Mouse (Mus musculus) embryonic fibroblast, embryonic 13.5 days (primary cell): ENCODE measurements at regions not wholly inside any gene's neighbourhood (a gene's known extent, or its start where the extent isn't known, plus 50 kb on each side); places are given as distances from the start of the nearest gene placed in this dataset.

Experiments used
- H3K27ac ChIP-seq: 2 replicates; pipeline ENCODE4 v1.5.1; 2012; ENCODE audit warnings: low read length, control low read depth, inconsistent platforms; ENCODE audit not compliant: insufficient read depth
- H3K4me1 ChIP-seq: 2 replicates; pipeline ENCODE4 v1.6.1; 2011; ENCODE audit warnings: low read length; ENCODE audit not compliant: control insufficient read depth, insufficient read depth
- H3K4me3 ChIP-seq: 2 replicates; pipeline ENCODE4 v1.5.1; 2011; ENCODE audit warnings: mild to moderate bottlenecking, control low read depth, low read length; ENCODE audit not compliant: insufficient read depth
- CTCF ChIP-seq: IDR thresholded peaks from 2 replicates; pipeline ENCODE4 v1.5.1; 2011; ENCODE audit warnings: mild to moderate bottlenecking, control low read depth, low read length, moderate library complexity, borderline replicate concordance; ENCODE audit not compliant: insufficient read depth
- POLR2A ChIP-seq: IDR thresholded peaks from 2 replicates; pipeline ENCODE4 v1.6.1; 2011; ENCODE audit warnings: low read depth, mild to moderate bottlenecking, control low read depth, low read length, moderate library complexity

DNA sequence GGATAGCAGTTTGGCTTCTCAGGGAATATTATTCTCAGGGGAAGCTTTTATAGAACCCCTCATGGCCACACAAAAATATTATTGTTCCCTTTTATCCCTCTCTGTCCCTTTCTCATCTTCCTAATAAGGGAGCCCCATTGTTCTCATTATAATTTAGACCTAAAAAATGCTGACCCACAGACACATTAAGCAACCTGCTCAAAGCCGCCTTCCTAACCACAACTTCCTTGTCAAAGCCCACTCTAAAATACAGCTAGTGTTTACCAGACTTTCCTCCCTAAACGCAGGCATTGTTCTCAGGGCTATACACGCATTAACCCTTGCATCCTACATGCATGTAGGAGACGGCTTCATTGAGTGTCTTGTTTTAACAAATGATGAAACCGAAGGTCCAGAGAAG is 93.9 kb downstream of the Foxi3 start:
- H3K27ac ChIP-seq, result no peak overlapping the region

GRCm38 (mm10) chr6:71050754-71051213 is 93.5 kb downstream of the Thnsl2 start:
- no peak for TF ChIP-seq POLR2A
- no peak for TF ChIP-seq CTCF
- H3K27ac ChIP-seq, result no peak overlapping the region
- no peak overlapping the region for H3K4me3 ChIP-seq
- H3K4me1 ChIP-seq, result no peaks in the 10 kb centered on the region

More for the DNA sequence above, 93.9 kb downstream of the Foxi3 start:
- no peak overlapping the region for H3K4me3 ChIP-seq
- no peak for TF ChIP-seq POLR2A
- no peak for TF ChIP-seq CTCF
- no peaks in the 10 kb centered on the region for H3K4me1 ChIP-seq

DNA sequence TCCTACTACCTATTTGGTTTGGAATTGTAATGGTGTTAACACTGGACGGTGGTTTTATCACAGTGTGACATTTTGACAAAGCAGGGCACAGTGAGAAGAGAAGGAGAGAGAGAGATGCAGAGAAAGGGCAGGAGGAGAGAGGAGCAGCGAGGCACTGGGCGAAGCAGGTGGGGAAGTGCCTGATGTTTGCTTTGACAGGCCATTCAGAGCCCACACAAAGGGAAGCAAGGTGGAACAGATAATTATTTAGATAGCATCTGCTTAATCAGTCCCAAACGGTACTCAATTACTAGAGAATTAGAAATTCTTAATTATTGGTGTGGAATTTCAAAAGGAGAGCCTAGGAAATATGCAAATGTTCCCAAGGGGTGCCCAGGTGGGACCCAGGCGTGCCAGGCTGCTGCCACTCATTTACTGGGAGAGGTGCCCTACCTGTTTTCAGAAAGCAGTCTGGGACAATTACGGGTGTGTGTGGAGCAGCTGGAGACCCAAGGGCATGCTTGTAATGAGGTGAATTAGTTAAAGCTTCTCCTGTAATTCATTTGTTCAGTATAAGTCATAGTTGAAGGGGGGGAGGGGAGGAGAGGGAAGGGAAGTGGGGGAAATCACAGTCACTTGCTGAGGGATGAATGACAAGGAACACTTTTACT is 86.9 kb downstream of the Thnsl2 start:
- Histone ChIP-seq H3K27ac (no peak overlapping the region), H3K4me1 (no peaks in the 10 kb centered on the region), H3K4me3 (no peak overlapping the region)
- TF ChIP-seq POLR2A (no peak), CTCF (no peak)

- Histone ChIP-seq H3K4me1 (no peaks in the 10 kb centered on the region), H3K27ac (no peak overlapping the region), H3K4me3 (no peak overlapping the region)
- TF ChIP-seq CTCF (no peak), POLR2A (no peak)
Observed at GRCm38 (mm10) chr6:71060116-71060515, 84.1 kb downstream of the Thnsl2 start.

GRCm38 (mm10) chr6:71062980-71063379 is 81.3 kb downstream of the Thnsl2 start:
- Histone ChIP-seq H3K4me3 (no peak overlapping the region), H3K4me1 (no peaks in the 10 kb centered on the region), H3K27ac (no peak overlapping the region)
- TF ChIP-seq POLR2A (no peak), CTCF (no peak)

GRCm38 (mm10) chr6:71065428-71065827 is 78.8 kb downstream of the Thnsl2 start:
- no peak overlapping the region for H3K4me3 ChIP-seq
- H3K27ac ChIP-seq, result no peak overlapping the region
- TF ChIP-seq POLR2A (no peak), CTCF (no peak)
- H3K4me1 ChIP-seq, result no peaks in the 10 kb centered on the region

GRCm38 (mm10) chr6:71069229-71069628 is 75.0 kb downstream of the Thnsl2 start:
- Histone ChIP-seq H3K4me3 (no peak overlapping the region), H3K4me1 (no peaks in the 10 kb centered on the region), H3K27ac (no peak overlapping the region)
- TF ChIP-seq POLR2A (no peak), CTCF (no peak)

GRCm38 (mm10) chr6:71074789-71075191 is 69.4 kb downstream of the Thnsl2 start:
- no peak overlapping the region for H3K4me3 ChIP-seq
- TF ChIP-seq CTCF, result no peak
- TF ChIP-seq POLR2A, result no peak
- H3K4me1 ChIP-seq, result no peaks in the 10 kb centered on the region
- H3K27ac ChIP-seq, result no peak overlapping the region
